Mouse (Mus musculus) ES-Bruce4 (cell line): Measurements from ENCODE around the gene Thumpd1. TPM values are rescaled to one million over a fixed set of nuclear protein-coding genes. Genes with fewer than 3 reads are reported as not detected.
"Not testable (repeated sequence)": the region's sequence is repeated elsewhere in the genome, so short reads cannot be mapped to it uniquely, and the experiment has no call there.

ENCODE experiments used
- H3K27ac ChIP-seq: 2 replicates; pipeline ENCODE4 v1.5.1; 2012; ENCODE audit warnings: low read length, inconsistent platforms; ENCODE audit not compliant: insufficient read depth
- H3K27me3 ChIP-seq: 2 replicates; pipeline ENCODE4 v1.6.1; 2012; ENCODE audit warnings: mild to moderate bottlenecking, low read length, inconsistent platforms; ENCODE audit not compliant: control insufficient read depth, poor library complexity, insufficient read depth, severe bottlenecking
- H3K36me3 ChIP-seq: 2 replicates; pipeline ENCODE4 v1.6.1; 2012; ENCODE audit warnings: inconsistent platforms, mild to moderate bottlenecking, low read length, moderate library complexity; ENCODE audit not compliant: control insufficient read depth, poor library complexity, insufficient read depth, severe bottlenecking
- H3K4me1 ChIP-seq: one replicate; pipeline ENCODE4 v1.8.1; 2011; ENCODE audit warnings: low read length; ENCODE audit not compliant: control insufficient read depth, insufficient read depth
- H3K4me3 ChIP-seq: 2 replicates; pipeline ENCODE4 v1.5.1; 2011; ENCODE audit warnings: low read depth, mild to moderate bottlenecking, low read length
- H3K9ac ChIP-seq: 2 replicates; pipeline ENCODE4 v1.6.1; 2012; ENCODE audit warnings: low read depth, mild to moderate bottlenecking, inconsistent platforms; ENCODE audit not compliant: poor library complexity, severe bottlenecking
- H3K9me3 ChIP-seq: replicated peaks from 2 replicates; pipeline ENCODE4 v1.6.1; 2012; ENCODE audit warnings: mild to moderate bottlenecking, low read length, inconsistent platforms; ENCODE audit not compliant: control insufficient read depth, poor library complexity, insufficient read depth, severe bottlenecking
- CTCF ChIP-seq: IDR thresholded peaks from one replicate; pipeline ENCODE4 v1.8.1; 2011; ENCODE audit warnings: low read depth, low read length
- EP300 ChIP-seq: IDR thresholded peaks from 2 replicates; pipeline ENCODE4 v1.6.1; 2011; ENCODE audit warnings: low read depth, low read length; ENCODE audit not compliant: insufficient read depth
- POLR2A ChIP-seq: IDR thresholded peaks from one replicate; pipeline ENCODE4 v1.8.1; 2011; ENCODE audit warnings: low read length; ENCODE audit not compliant: insufficient read depth
- polyA plus RNA-seq: library from polyadenylated mRNA; stranded (reverse); fragments of >200 nt; gene quantifications from 2 replicates; pipeline ENCODE4 v1.2.4, GENCODE M21; 2011; ENCODE audit warnings: low read depth; ENCODE audit not compliant: missing spikeins, insufficient read depth, insufficient read length

The Thumpd1 gene
- polyA plus RNA-seq, 1 experiment = 68.0 TPM

- Histone ChIP-seq H3K9ac (no peak overlapping the region), H3K36me3 (no peaks in the 10 kb centered on the region), H3K4me3 (no peak overlapping the region), H3K27ac (no peak overlapping the region), H3K27me3 (no peaks in the 10 kb centered on the region), H3K9me3 (no peaks in the 10 kb centered on the region; the same call in 1 of the 2 replicates), H3K4me1 (no peaks in the 10 kb centered on the region)
- TF ChIP-seq EP300 (no peak), POLR2A (no peak), CTCF (no peak)
Measured at GRCm38 (mm10) chr7:119753696-119754095, 33.1 kb upstream of the Thumpd1 start.

- no peaks in the 10 kb centered on the region; the same call in 1 of the 2 replicates for H3K9me3 ChIP-seq
- TF ChIP-seq EP300 (no peak), CTCF (no peak), POLR2A (no peak)
- H3K4me3 ChIP-seq = no peak overlapping the region
- no peaks in the 10 kb centered on the region for H3K36me3 ChIP-seq
- H3K27me3 ChIP-seq = no peaks in the 10 kb centered on the region
- H3K27ac ChIP-seq = no peak overlapping the region
- no peaks in the 10 kb centered on the region for H3K4me1 ChIP-seq
- no peak overlapping the region for H3K9ac ChIP-seq
Measured at GRCm38 (mm10) chr7:119749942-119750341, 29.3 kb upstream of the Thumpd1 start.

GRCm38 (mm10) chr7:119748761-119749160 lies 28.2 kb upstream of the Thumpd1 start:
- Histone ChIP-seq H3K9ac (no peak overlapping the region), H3K9me3 (no peaks in the 10 kb centered on the region; the same call in 1 of the 2 replicates), H3K27ac (no peak overlapping the region), H3K4me3 (no peak overlapping the region), H3K27me3 (no peaks in the 10 kb centered on the region), H3K4me1 (no peaks in the 10 kb centered on the region), H3K36me3 (no peaks in the 10 kb centered on the region)
- TF ChIP-seq POLR2A (no peak), CTCF (no peak)

- H3K9ac ChIP-seq = no peak overlapping the region
- H3K4me1 ChIP-seq = no peaks in the 10 kb centered on the region
- H3K27ac ChIP-seq = no peak overlapping the region
- peaks cover 1% of the 10 kb centered on the region; the same call in 1 of the 2 replicates for H3K27me3 ChIP-seq
- TF ChIP-seq POLR2A = no peak
- TF ChIP-seq CTCF = no peak
- H3K36me3 ChIP-seq = no peaks in the 10 kb centered on the region
- no peak overlapping the region for H3K4me3 ChIP-seq
- H3K9me3 ChIP-seq = no peaks in the 10 kb centered on the region
Measured at GRCm38 (mm10) chr7:119745869-119746268, 25.3 kb upstream of the Thumpd1 start.

GRCm38 (mm10) chr7:119744321-119744720 lies 23.7 kb upstream of the Thumpd1 start:
- TF ChIP-seq CTCF (peak; percentile 28), POLR2A (no peak), EP300 (no peak)
- no peaks in the 10 kb centered on the region for H3K4me1 ChIP-seq
- H3K27ac ChIP-seq = no peak overlapping the region
- peak overlapping the region; percentile 34 for H3K4me3 ChIP-seq
- peaks cover 1% of the 10 kb centered on the region; the same call in 1 of the 2 replicates for H3K27me3 ChIP-seq
- no peaks in the 10 kb centered on the region for H3K9me3 ChIP-seq
- H3K9ac ChIP-seq = peak overlapping the region; percentile 56
- no peaks in the 10 kb centered on the region for H3K36me3 ChIP-seq

- H3K4me1 ChIP-seq, H3K27ac ChIP-seq, H3K9me3 ChIP-seq, H3K27me3 ChIP-seq, H3K36me3 ChIP-seq, H3K4me3 ChIP-seq: not testable (repeated sequence)
- H3K9ac ChIP-seq = peak overlapping the region; percentile 56; the same call in 1 of the 2 replicates
Measured at GRCm38 (mm10) chr7:119739798-119740468, 19.3 kb upstream of the Thumpd1 start.
